Mouse (Mus musculus) lung, embryonic 16.5 days (tissue): ENCODE measurements around the gene Apoa5. TPM values are rescaled to one million over a fixed set of nuclear protein-coding genes. Genes with fewer than 3 reads are reported as not detected.

Experiments
- ATAC-seq: fragments of 200-750 bp; cut with Nextera tagmentation; 2 replicates; pipeline ENCODE4 v1.8.0; 2017; ENCODE audit warnings: low read depth, mild to moderate bottlenecking, moderate library complexity
- H3K27ac ChIP-seq: fragments of 300-500 bp; sonication (generic); 2 replicates; pipeline ENCODE4 v1.5.1; 2014; ENCODE audit warnings: mild to moderate bottlenecking, control low read depth, low read length
- H3K27me3 ChIP-seq: fragments of 300-500 bp; sonication (generic); 2 replicates; pipeline ENCODE4 v1.6.1; 2014; ENCODE audit warnings: low read depth, low read length, mixed read lengths; ENCODE audit not compliant: control insufficient read depth, insufficient read depth
- H3K36me3 ChIP-seq: fragments of 300-500 bp; sonication (generic); 2 replicates; pipeline ENCODE4 v1.6.1; 2014; ENCODE audit warnings: low read length; ENCODE audit not compliant: control insufficient read depth, insufficient read depth
- H3K4me1 ChIP-seq: fragments of 300-500 bp; sonication (generic); replicated peaks from 2 replicates; pipeline ENCODE4 v1.6.1; 2014; ENCODE audit warnings: low read length, mixed read lengths; ENCODE audit not compliant: control insufficient read depth, insufficient read depth
- H3K4me2 ChIP-seq: fragments of 300-500 bp; sonication (generic); 2 replicates; pipeline ENCODE4 v1.6.1; 2014; ENCODE audit warnings: low read depth, low read length, control low read depth
- H3K4me3 ChIP-seq: fragments of 300-500 bp; sonication (generic); 2 replicates; pipeline ENCODE4 v1.5.1; 2014; ENCODE audit warnings: mild to moderate bottlenecking, low read length, control low read depth
- H3K9ac ChIP-seq: fragments of 300-500 bp; sonication (generic); 2 replicates; pipeline ENCODE4 v1.6.1; 2014; ENCODE audit warnings: low read length, control low read depth
- H3K9me3 ChIP-seq: fragments of 300-500 bp; sonication (generic); 2 replicates; pipeline ENCODE4 v1.6.1; 2016; ENCODE audit warnings: low read length; ENCODE audit not compliant: control insufficient read depth
- WGBS: fragments of 180-500 bp; shearing (Covaris S2); extraction: QIAGEN DNeasy Blood & Tissue Kit; methylation state at CpG from one replicate; pipeline ENCODE4 v1.1.7; 2014; 5-methylcytosine and 5-hydroxymethylcytosine counted together
- polyA plus RNA-seq: library from polyadenylated mRNA; unstranded; fragments of >200 nt; fragmentation: Nextera tagmentation; extraction: Ambion mirVana; gene quantifications from 2 replicates; pipeline ENCODE4 v1.2.1, GENCODE M21; 2015

The Apoa5 gene
- polyA plus RNA-seq, 1 experiment from 2014 or later = not detected

DNA sequence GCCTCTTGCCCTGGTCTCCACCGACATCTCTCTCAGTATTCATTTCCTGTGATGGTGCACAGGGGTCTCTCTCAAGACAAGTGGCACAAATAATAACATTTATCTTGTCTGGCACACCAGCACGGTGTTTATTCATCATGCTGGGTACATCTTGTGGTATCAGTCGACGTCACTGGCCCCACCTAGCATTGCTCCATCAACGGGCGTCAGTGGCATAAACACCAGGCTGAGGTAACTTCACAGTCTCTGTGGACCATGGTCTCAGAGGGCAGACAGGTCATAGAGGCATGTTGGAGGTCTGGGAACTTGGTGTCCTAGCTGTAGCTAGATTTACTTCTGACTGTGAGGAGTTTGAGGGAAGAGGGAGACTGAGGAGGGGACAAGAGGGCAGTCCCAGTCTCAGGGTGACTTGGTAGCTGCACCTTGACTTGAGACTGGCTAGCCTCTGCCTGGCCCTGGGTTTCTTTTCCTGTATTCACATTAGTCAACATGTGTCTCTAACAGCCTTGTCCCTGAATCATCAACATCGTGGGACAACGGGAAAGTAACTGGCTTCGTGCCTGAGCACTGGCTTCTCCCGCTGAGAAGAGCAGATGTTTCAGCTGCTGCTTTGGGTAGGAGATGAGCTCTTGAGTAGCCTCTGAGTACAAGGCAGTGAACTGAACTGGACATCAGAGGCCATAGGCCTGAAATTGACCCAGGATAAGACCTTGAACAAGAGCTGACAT is 11.6 kb upstream of the Apoa5 start:
- Histone ChIP-seq H3K27ac (no peak overlapping the region), H3K9me3 (no peaks in the 10 kb centered on the region), H3K9ac (no peak overlapping the region), H3K4me1 (no peaks in the 10 kb centered on the region), H3K36me3 (no peaks in the 10 kb centered on the region), H3K27me3 (no peaks in the 10 kb centered on the region), H3K4me3 (no peak overlapping the region), H3K4me2 (no peak overlapping the region)
- 72% methylated on average over 10 of the region's 10 CpGs for WGBS
- no peak for ATAC-seq

- WGBS = 70% methylated on average over 3 of the region's 3 CpGs
- ATAC-seq = peak; percentile 43; the same call in 1 of the 2 replicates
- H3K27ac ChIP-seq = 0 out of 2 replicates have a peak overlapping the region, but pooled peaks have one; percentile 17
- H3K4me2 ChIP-seq = no peak overlapping the region
- no peak overlapping the region for H3K9ac ChIP-seq
- no peaks in the 10 kb centered on the region for H3K4me1 ChIP-seq
- no peak overlapping the region for H3K4me3 ChIP-seq
- no peaks in the 10 kb centered on the region for H3K36me3 ChIP-seq
- H3K27me3 ChIP-seq = no peaks in the 10 kb centered on the region
- H3K9me3 ChIP-seq = no peaks in the 10 kb centered on the region
Observed at GRCm38 (mm10) chr9:46257546-46257945, 10.9 kb upstream of the Apoa5 start.

DNA sequence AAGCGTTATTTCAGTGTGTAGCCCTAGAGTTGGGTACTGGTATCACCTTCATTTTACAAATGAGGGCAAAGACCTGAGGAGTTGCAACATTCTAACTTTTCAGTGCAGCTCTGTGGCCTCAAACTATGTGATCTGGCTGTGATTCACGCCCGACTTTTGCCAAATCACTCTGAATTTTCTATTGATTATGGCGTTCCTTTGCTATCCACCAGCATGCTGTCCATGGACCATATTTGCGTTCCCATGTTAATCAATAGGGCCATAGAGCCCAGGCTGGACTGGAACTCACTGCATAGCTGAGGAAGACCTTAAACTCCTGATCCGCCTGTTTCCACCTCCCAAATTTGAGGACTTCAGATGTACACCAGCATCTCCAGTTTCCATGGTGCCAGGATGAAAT is 9.3 kb upstream of the Apoa5 start:
- no peak overlapping the region for H3K4me3 ChIP-seq
- 89% methylated on average over 6 of the region's 6 CpGs for WGBS
- H3K9me3 ChIP-seq = no peaks in the 10 kb centered on the region
- H3K4me1 ChIP-seq = no peaks in the 10 kb centered on the region
- no peak for ATAC-seq
- H3K4me2 ChIP-seq = no peak overlapping the region
- no peaks in the 10 kb centered on the region for H3K27me3 ChIP-seq
- H3K9ac ChIP-seq = no peak overlapping the region
- no peaks in the 10 kb centered on the region for H3K36me3 ChIP-seq
- H3K27ac ChIP-seq = no peak overlapping the region

- Histone ChIP-seq H3K27ac (no peak overlapping the region), H3K27me3 (no peaks in the 10 kb centered on the region), H3K9ac (no peak overlapping the region), H3K4me1 (no peaks in the 10 kb centered on the region), H3K4me2 (no peak overlapping the region), H3K4me3 (no peak overlapping the region), H3K9me3 (no peaks in the 10 kb centered on the region), H3K36me3 (no peaks in the 10 kb centered on the region)
- 74% methylated on average over 7 of the region's 7 CpGs for WGBS
- ATAC-seq = no peak
Observed at GRCm38 (mm10) chr9:46261131-46261530, 7.3 kb upstream of the Apoa5 start.

DNA sequence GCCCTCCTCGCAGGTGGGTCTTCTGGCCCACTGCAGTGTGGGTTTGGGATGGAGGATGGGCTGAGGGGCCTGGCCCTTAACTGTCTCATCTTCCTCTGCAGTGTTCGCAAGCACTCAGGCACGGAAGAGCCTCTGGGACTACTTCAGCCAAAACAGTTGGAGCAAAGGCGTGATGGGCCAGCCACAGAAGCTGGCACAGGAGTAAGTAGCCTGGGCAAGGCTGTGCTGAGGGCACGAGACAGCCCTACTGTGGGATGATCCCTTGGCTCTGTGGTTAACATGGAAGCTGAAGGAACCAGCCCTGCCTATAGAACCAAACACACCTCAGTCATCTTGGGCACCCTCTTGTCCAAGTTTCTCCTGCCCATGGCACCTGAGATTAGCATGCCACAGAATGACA is 692 bp downstream of the Apoa5 start:
- no peak overlapping the region for H3K27ac ChIP-seq
- peaks cover 6% of the 10 kb centered on the region for H3K4me1 ChIP-seq
- H3K4me3 ChIP-seq = no peak overlapping the region
- no peak for ATAC-seq
- H3K4me2 ChIP-seq = no peak overlapping the region
- no peaks in the 10 kb centered on the region for H3K9me3 ChIP-seq
- H3K36me3 ChIP-seq = no peaks in the 10 kb centered on the region
- H3K9ac ChIP-seq = no peak overlapping the region
- WGBS = 86% methylated on average over 5 of the region's 5 CpGs
- H3K27me3 ChIP-seq = peaks cover 9% of the 10 kb centered on the region

DNA sequence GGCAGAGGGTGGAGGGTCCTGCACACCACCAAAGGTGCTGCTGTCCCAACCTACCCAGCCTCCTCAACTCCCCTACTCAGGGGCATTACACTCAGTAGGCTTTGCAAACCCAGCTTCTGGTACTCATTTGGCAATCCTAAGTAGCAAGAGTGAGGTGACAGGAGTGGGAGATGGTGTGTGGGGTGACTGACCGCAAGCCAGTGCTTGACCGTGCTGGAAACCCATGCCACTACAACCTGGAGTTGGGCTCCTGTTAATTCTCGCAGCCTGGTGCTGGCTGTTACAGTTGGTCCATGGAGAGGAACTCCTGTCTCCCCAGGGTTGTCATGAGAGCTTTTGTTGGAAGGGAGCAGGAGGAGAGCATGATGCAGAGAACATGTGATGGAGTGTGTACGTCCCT is 2.3 kb downstream of the Apoa5 start:
- H3K9ac ChIP-seq = no peak overlapping the region
- peaks cover 6% of the 10 kb centered on the region for H3K4me1 ChIP-seq
- no peak overlapping the region for H3K4me2 ChIP-seq
- ATAC-seq = no peak
- WGBS = 91% methylated on average over 4 of the region's 4 CpGs
- no peaks in the 10 kb centered on the region for H3K9me3 ChIP-seq
- peaks cover 9% of the 10 kb centered on the region for H3K27me3 ChIP-seq
- peaks cover 7% of the 10 kb centered on the region for H3K36me3 ChIP-seq
- H3K27ac ChIP-seq = no peak overlapping the region
- no peak overlapping the region for H3K4me3 ChIP-seq

DNA sequence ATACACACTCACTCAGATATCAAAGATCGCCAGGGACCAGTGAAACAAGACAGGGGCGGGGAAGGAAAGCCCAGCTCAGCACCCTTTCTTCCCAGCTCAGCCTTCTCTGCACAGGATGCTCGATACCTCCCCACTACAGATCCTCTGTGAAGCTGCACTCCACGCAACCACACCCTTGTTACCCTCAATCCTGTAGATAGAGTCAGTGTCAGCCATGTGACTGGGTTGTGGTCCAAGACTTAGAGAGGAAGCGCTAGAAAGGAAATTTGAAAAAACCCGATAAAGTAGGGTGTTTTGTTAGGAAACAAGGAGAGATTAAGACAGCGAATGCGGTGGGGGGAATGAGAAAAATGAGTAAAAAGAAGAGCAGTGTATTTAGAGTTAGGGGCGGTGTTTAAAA is 3.6 kb downstream of the Apoa5 start:
- Histone ChIP-seq H3K27ac (no peak overlapping the region), H3K4me2 (peak overlapping the region; percentile 63; the same call in 1 of the 2 replicates), H3K9ac (no peak overlapping the region), H3K27me3 (peaks cover 9% of the 10 kb centered on the region), H3K4me3 (no peak overlapping the region; the same call in 1 of the 2 replicates), H3K36me3 (peaks cover 18% of the 10 kb centered on the region), H3K9me3 (no peaks in the 10 kb centered on the region), H3K4me1 (peaks cover 6% of the 10 kb centered on the region)
- ATAC-seq = no peak
- WGBS = 74% methylated on average over 9 of the region's 9 CpGs

DNA sequence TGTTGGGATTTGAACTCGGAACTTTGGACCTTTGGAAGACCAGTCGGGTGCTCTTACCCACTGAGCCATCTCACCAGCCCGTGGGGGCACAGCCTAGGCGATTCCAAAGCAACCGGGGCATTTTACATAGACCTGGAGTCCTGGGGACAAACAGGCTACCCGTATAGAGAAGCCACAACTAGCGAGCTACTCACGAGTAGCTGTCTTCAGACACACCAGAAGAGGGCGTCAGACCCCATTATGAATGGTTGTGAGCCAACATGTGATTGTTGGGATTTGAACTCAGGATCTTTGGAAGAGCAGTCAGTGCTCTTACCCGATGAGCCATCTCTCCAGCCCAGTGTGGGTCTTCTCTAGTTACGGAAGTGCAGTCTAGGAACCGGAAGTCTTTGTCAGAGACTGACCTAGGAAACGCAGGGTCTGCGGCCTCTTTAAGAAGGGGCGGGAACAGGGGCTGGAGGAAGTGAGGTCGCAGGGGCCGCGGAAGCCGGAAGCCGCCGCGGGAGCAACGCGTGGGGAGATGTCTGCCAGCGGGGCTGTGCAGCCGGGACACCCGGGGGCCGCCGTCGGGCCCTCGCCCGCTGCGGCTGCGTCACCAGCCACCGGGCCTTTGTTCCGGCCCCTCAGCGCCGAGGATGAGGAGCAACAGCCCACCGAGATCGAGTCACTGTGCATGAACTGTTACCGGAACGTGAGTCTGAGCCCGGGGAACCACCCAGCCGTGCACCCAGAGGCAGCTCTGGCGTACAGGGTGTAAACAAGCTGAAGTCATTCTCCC is 4.4 kb downstream of the Apoa5 start, which contains the start of gene Zpr1:
Gene Zpr1, plus strand, starts transcription at position 388 of the 778 bp plus-strand sequence.
- 5% methylated on average over 45 of the region's 45 CpGs for WGBS
- H3K4me2 ChIP-seq = peak within 1 kb of the TSS; percentile 79
- H3K27me3 ChIP-seq = peaks cover 9% of the 10 kb centered on the region
- ATAC-seq = peak; percentile 96
- no peaks in the 10 kb centered on the region for H3K9me3 ChIP-seq
- peaks cover 21% of the 10 kb centered on the region for H3K36me3 ChIP-seq
- H3K4me3 ChIP-seq = peak within 1 kb of the TSS; percentile 82
- peaks cover 6% of the 10 kb centered on the region for H3K4me1 ChIP-seq
- H3K27ac ChIP-seq = peak within 1 kb of the TSS; percentile 45; the same call in 1 of the 2 replicates
- peak within 1 kb of the TSS; percentile 72 for H3K9ac ChIP-seq

GRCm38 (mm10) chr9:46274494-46274893 is 6.1 kb downstream of the Apoa5 start:
- no peak for ATAC-seq
- H3K9ac ChIP-seq = no peak overlapping the region
- no peak overlapping the region for H3K27ac ChIP-seq
- no peak overlapping the region for H3K4me3 ChIP-seq
- peaks cover 9% of the 10 kb centered on the region for H3K27me3 ChIP-seq
- H3K4me2 ChIP-seq = no peak overlapping the region
- no peaks in the 10 kb centered on the region for H3K9me3 ChIP-seq
- WGBS = 78% methylated on average over 9 of the region's 9 CpGs
- H3K36me3 ChIP-seq = peaks cover 26% of the 10 kb centered on the region
- peaks cover 6% of the 10 kb centered on the region for H3K4me1 ChIP-seq
